Mouse (Mus musculus): ENCODE data around the gene Pdxdc1.
"Not testable (repeated sequence)": the region's sequence is repeated elsewhere in the genome, so short reads cannot be mapped to it uniquely, and the experiment has no call there.

Gene Pdxdc1

GRCm38 (mm10) chr16:13883094-13883774, 19.7 kb downstream of the Pdxdc1 start:
- DNase-seq (ENCODE audit: low spot score), result no peak

GRCm38 (mm10) chr16:13875483-13875882, 27.4 kb downstream of the Pdxdc1 start:
- no peak for DNase-seq (ENCODE audit: low spot score)

- DNase-seq (ENCODE audit: low spot score), result no peak
These were observed 34.9 kb downstream of the Pdxdc1 start for GRCm38 (mm10) chr16:13867910-13868514.

GRCm38 (mm10) chr16:13867406-13867805, 35.5 kb downstream of the Pdxdc1 start:
- not testable (repeated sequence) for DNase-seq (ENCODE audit: low spot score)

- no peak for DNase-seq (ENCODE audit: low spot score)
These were observed 36.3 kb downstream of the Pdxdc1 start for GRCm38 (mm10) chr16:13866616-13867015.

- DNase-seq (ENCODE audit: low spot score), result no peak
These were observed 36.9 kb downstream of the Pdxdc1 start for GRCm38 (mm10) chr16:13866076-13866475.

GRCm38 (mm10) chr16:13853886-13854285, 49.0 kb downstream of the Pdxdc1 start:
- no peak for DNase-seq (ENCODE audit: low spot score)

- no peak for DNase-seq (ENCODE audit: low spot score)
These were observed 51.5 kb downstream of the Pdxdc1 start for GRCm38 (mm10) chr16:13851446-13851845.

GRCm38 (mm10) chr16:13848310-13848709, 54.6 kb downstream of the Pdxdc1 start:
- DNase-seq (ENCODE audit: low spot score), result no peak

- no peak for DNase-seq (ENCODE audit: low spot score)
These were observed 56.3 kb downstream of the Pdxdc1 start for GRCm38 (mm10) chr16:13846675-13847074.

- DNase-seq (ENCODE audit: low spot score), result no peak
These were observed 57.9 kb downstream of the Pdxdc1 start for GRCm38 (mm10) chr16:13845031-13845430.

GRCm38 (mm10) chr16:13840956-13841355, 62.0 kb downstream of the Pdxdc1 start:
- no peak for DNase-seq (ENCODE audit: low spot score)

GRCm38 (mm10) chr16:13840056-13840455, 62.9 kb downstream of the Pdxdc1 start:
- no peak for DNase-seq (ENCODE audit: low spot score)

- no peak for DNase-seq (ENCODE audit: low spot score)
These were observed 68.5 kb downstream of the Pdxdc1 start for GRCm38 (mm10) chr16:13834382-13834781.

GRCm38 (mm10) chr16:13831606-13832005, 71.3 kb downstream of the Pdxdc1 start:
- no peak for DNase-seq (ENCODE audit: low spot score)

GRCm38 (mm10) chr16:13830444-13830843, 72.5 kb downstream of the Pdxdc1 start:
- DNase-seq (ENCODE audit: low spot score), result no peak

- DNase-seq (ENCODE audit: low spot score), result no peak
These were observed 76.4 kb downstream of the Pdxdc1 start for GRCm38 (mm10) chr16:13826511-13826910.

- no peak for DNase-seq (ENCODE audit: low spot score)
These were observed 77.0 kb downstream of the Pdxdc1 start for GRCm38 (mm10) chr16:13825781-13826490.

GRCm38 (mm10) chr16:13820771-13821170, 82.2 kb downstream of the Pdxdc1 start:
- DNase-seq (ENCODE audit: low spot score), result no peak

GRCm38 (mm10) chr16:13819806-13820500, 83.0 kb downstream of the Pdxdc1 start:
- DNase-seq (ENCODE audit: low spot score), result no peak

GRCm38 (mm10) chr16:13819394-13819743, 83.6 kb downstream of the Pdxdc1 start:
- no peak for DNase-seq (ENCODE audit: low spot score)

GRCm38 (mm10) chr16:13818560-13819393, 84.2 kb downstream of the Pdxdc1 start, which contains the start of gene Ntan1:
Ntan1 (plus strand) TSS chr16:13818845.
- peak; percentile 96 for DNase-seq (ENCODE audit: low spot score)

All from spleen, adult 12 weeks (tissue).